Mouse (Mus musculus) bone marrow macrophage, adult 2 months (primary cell): ENCODE results near the gene Trem2. TPM values are rescaled to one million over a fixed set of nuclear protein-coding genes. Genes with fewer than 3 reads are reported as not detected.
"Not testable (repeated sequence)": the region's sequence is repeated elsewhere in the genome, so short reads cannot be mapped to it uniquely, and the experiment has no call there.

ENCODE experiments used
- H3K27ac ChIP-seq: 2 replicates; pipeline ENCODE4 v1.5.1; 2012; ENCODE audit warnings: low read depth, low read length; ENCODE audit not compliant: insufficient read depth
- H3K4me1 ChIP-seq: 2 replicates; pipeline ENCODE4 v1.6.1; 2012; ENCODE audit warnings: low read length; ENCODE audit not compliant: control insufficient read depth, insufficient read depth
- H3K4me3 ChIP-seq: 2 replicates; pipeline ENCODE4 v1.5.1; 2012; ENCODE audit warnings: mild to moderate bottlenecking, low read length, moderate library complexity; ENCODE audit not compliant: insufficient read depth
- CTCF ChIP-seq: IDR thresholded peaks from 2 replicates; pipeline ENCODE4 v1.5.1; 2012; ENCODE audit warnings: low read depth, mild to moderate bottlenecking, low read length, moderate library complexity
- POLR2A ChIP-seq: IDR thresholded peaks from 2 replicates; pipeline ENCODE4 v1.6.1; 2012; ENCODE audit warnings: mild to moderate bottlenecking, low read depth, low read length, borderline replicate concordance
- polyA plus RNA-seq: library from polyadenylated mRNA; stranded (reverse); fragments of >200 nt; gene quantifications from 2 replicates; pipeline ENCODE4 v1.2.4, GENCODE M21; 2012; ENCODE audit not compliant: missing spikeins, insufficient read depth, insufficient read length

Gene Trem2
- polyA plus RNA-seq, result 859 and 887 TPM in 2 replicates

- TF ChIP-seq POLR2A (no peak), CTCF (no peak)
- H3K27ac ChIP-seq, result peak within 1 kb of the TSS; percentile 95
- H3K4me1 ChIP-seq, result peaks cover 36% of the 10 kb centered on the region
- peak within 1 kb of the TSS; percentile 78 for H3K4me3 ChIP-seq
Measured at GRCm38 (mm10) chr17:48346231-48346630, at the start of gene Trem2. TSS of gene Trem2 (plus strand) at chr17:48346401.

DNA sequence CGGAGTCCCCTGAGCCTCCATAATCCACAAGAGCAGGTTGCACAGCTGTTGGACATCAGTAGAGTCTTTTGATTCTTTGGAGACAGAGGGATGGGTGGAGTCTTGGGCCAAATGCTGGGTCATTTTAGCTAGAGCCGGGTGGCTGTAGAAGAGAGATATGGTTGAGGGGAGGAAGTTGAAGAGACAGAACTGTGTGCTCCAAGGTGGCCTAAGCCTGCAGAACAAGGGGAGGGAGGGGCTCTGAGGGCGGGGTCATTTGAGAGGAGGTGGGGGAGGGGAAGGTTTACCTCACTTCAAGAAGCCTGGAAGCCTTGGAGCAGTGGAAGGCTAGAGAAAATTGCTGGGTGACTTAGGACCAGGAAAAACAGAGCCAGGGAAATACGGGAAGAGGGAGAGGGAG lies 47.0 kb upstream of the Trem2 start, which contains the start of gene Treml2:
Treml2 (plus strand) TSS at position 296 of the 400 bp plus-strand sequence.
- TF ChIP-seq POLR2A (no peak), CTCF (no peak)
- no peak within 1 kb of the TSS for H3K4me3 ChIP-seq
- no peak within 1 kb of the TSS for H3K27ac ChIP-seq
- peaks cover 18% of the 10 kb centered on the region for H3K4me1 ChIP-seq

- no peak overlapping the region for H3K4me3 ChIP-seq
- no peak overlapping the region for H3K27ac ChIP-seq
- H3K4me1 ChIP-seq, result peaks cover 17% of the 10 kb centered on the region
- TF ChIP-seq POLR2A, result no peak
- TF ChIP-seq CTCF, result no peak
Measured at GRCm38 (mm10) chr17:48299756-48300155, 46.4 kb upstream of the Trem2 start.

DNA sequence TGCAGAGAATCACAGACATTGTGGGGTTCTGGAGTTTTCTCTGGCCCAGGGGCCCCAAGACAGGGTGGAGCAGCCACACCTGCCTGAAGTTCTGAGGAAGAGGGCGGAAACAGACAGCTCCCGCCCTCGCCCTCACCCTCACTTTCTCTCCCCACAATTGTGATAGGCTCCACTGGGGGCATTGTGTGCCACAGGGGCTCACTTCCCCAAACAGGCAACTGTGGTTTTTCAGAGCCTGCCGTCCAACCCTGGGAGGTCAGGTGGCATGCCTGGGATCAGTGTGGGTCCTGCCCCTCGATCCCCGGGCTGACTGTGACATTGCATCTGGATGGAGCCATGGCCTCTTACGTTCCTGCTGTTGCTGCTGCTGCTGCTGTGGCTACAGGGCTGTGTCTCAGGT lies 46.0 kb upstream of the Trem2 start:
- TF ChIP-seq POLR2A, result no peak
- TF ChIP-seq CTCF, result no peak
- peaks cover 17% of the 10 kb centered on the region for H3K4me1 ChIP-seq
- no peak overlapping the region for H3K4me3 ChIP-seq
- H3K27ac ChIP-seq, result no peak overlapping the region

- Histone ChIP-seq H3K4me3 (no peak overlapping the region), H3K4me1 (peaks cover 17% of the 10 kb centered on the region), H3K27ac (no peak overlapping the region)
- TF ChIP-seq POLR2A (no peak), CTCF (no peak)
Measured at GRCm38 (mm10) chr17:48300861-48301260, 45.3 kb upstream of the Trem2 start.

GRCm38 (mm10) chr17:48301792-48302191 lies 44.4 kb upstream of the Trem2 start:
- no peak overlapping the region for H3K4me3 ChIP-seq
- TF ChIP-seq POLR2A (no peak), CTCF (no peak)
- peaks cover 14% of the 10 kb centered on the region for H3K4me1 ChIP-seq
- H3K27ac ChIP-seq, result no peak overlapping the region

DNA sequence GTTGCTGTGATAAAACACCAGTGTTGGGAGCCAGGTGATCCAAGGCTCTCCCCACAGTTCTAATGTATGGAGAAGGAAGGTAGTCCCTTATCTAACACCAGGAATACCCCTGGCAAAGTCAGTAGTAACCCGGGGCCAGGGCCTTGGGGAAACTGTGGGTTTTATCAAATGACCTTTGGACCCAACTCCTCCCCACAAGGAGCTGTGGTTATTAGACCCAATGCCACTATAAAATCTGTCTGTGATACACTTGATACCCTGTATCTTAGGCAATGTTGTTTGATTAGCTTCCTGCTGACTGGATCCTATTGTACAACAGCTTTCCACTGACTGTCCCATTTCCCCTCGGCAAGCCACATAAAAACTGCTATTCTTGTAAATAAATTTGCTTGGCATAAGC lies 34.1 kb upstream of the Trem2 start:
- H3K27ac ChIP-seq, result no peak overlapping the region
- no peak overlapping the region for H3K4me3 ChIP-seq
- TF ChIP-seq CTCF (no peak), POLR2A (no peak)
- H3K4me1 ChIP-seq, result peaks cover 11% of the 10 kb centered on the region

GRCm38 (mm10) chr17:48315905-48316579 lies 30.2 kb upstream of the Trem2 start, which contains the start of gene B430306N03Rik:
TSS of gene B430306N03Rik (plus strand) at chr17:48316141.
- not testable (repeated sequence) for H3K27ac ChIP-seq, H3K4me3 ChIP-seq
- peaks cover 16% of the 10 kb centered on the region for H3K4me1 ChIP-seq

DNA sequence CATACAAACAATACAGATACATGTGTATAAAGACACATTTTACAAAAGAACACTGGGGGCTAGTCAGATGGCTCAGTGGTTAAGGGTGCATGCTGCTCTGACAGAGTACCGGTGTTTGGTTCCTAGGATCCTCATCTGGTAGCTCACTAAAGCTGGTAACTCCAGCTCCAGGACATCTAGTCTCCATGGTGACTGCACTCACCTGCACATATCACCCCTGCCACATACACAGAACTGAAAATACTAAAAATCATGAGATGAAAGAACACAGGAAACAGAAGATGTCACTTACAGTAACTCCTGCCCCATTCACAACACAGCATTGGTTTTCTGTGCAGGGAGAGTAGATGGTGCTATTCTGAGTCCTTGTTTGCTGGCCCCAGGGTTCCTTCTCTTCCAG lies 27.5 kb upstream of the Trem2 start:
- Histone ChIP-seq H3K27ac (no peak overlapping the region), H3K4me3 (no peak overlapping the region), H3K4me1 (peaks cover 31% of the 10 kb centered on the region)
- TF ChIP-seq CTCF (no peak), POLR2A (no peak)

DNA sequence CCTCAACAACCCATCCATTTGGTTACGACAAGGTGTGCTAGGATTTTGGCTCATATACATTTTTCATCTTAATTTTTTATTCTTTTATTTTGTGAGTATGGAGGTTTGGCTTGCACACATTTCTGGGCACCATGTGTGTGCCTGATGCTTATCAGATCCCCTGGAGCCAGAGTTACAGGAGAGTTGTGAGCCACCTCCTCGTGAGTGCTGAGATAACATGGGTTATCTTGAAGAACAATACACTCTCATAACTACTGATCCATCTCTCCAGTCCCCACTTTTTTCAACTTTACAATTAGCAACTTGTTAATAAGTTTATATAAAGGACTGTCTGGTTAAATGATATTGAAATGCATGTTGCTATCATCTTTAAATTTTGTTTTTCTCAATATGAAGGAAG lies 24.9 kb upstream of the Trem2 start:
- TF ChIP-seq CTCF (no peak), POLR2A (no peak)
- Histone ChIP-seq H3K27ac (no peak overlapping the region), H3K4me1 (peaks cover 49% of the 10 kb centered on the region), H3K4me3 (no peak overlapping the region)

- no peak overlapping the region for H3K27ac ChIP-seq
- H3K4me3 ChIP-seq, result no peak overlapping the region
- TF ChIP-seq POLR2A (no peak), CTCF (no peak)
- peaks cover 44% of the 10 kb centered on the region for H3K4me1 ChIP-seq
Measured at GRCm38 (mm10) chr17:48323236-48323635, 23.0 kb upstream of the Trem2 start.
